Mouse (Mus musculus): Measurements from ENCODE around the gene Cs. TPM values are rescaled to one million over a fixed set of nuclear protein-coding genes. Genes with fewer than 3 reads are reported as not detected.

The Cs gene
- polyA plus RNA-seq, 1 experiment from 2014 or later, result 263 TPM

DNA sequence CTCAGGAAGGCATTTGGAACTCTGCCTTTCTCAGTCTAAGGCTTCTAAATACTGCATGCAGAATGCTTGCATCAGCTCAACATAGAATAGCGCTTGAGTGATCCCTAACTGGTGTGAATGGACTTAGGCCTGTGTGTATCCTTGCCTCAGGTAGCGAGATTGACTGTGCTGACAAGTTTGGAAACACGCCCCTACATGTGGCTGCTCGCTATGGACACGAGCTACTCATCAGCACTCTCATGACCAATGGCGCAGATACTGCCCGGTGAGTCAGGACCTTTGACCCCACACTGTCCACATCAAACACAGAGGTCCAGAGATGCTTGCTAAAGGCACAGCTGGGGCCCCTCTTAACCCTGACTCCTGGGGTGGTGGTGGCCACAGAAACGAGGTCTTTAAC is 44.9 kb downstream of the Cs start:
- Histone ChIP-seq H3K9ac (ENCODE audit: low read length) (no peak overlapping the region), H3K4me2 (ENCODE audit: low read depth, low read length, severe bottlenecking) (no peak overlapping the region), H3K9me3 (ENCODE audit: control insufficient read depth, low read length) (no peaks in the 10 kb centered on the region), H3K36me3 (ENCODE audit: control insufficient read depth, insufficient read depth, low read length) (peaks cover 29% of the 10 kb centered on the region), H3K27me3 (ENCODE audit: control insufficient read depth, insufficient read depth, low read length) (no peaks in the 10 kb centered on the region), H3K27ac (ENCODE audit: low read depth, low read length) (no peak overlapping the region), H3K4me3 (ENCODE audit: low read depth, low read length) (no peak overlapping the region), H3K4me1 (replicated peaks; ENCODE audit: control insufficient read depth, insufficient read depth, low read length) (peaks cover 10% of the 10 kb centered on the region; the same call in 1 of the 2 replicates)
- ATAC-seq (replicated peaks; ENCODE audit: low FRiP score) (no peak), DNase-seq (ENCODE audit: low spot score) (no peak)
- 93% methylated on average over 8 of the region's 8 CpGs for WGBS

DNA sequence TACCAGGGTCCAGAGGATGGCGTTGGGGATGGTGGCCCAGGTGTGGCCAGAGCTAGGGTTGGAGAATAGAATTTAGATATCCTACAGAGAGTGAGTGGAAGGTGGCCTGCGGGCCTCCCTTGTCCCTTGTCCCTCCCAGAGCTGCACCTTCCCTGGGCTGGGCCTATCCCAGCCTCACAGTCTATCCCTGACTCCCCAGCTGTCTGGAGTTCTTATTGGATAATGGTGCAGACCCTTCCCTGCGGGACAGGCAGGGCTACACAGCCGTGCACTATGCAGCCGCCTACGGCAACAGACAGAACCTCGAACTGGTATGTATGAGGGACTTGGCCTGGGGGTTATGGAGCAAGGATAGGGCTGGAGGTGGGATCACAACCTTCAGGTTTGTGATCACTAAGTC is 48.4 kb downstream of the Cs start:
- H3K4me3 ChIP-seq (ENCODE audit: low read depth, low read length), result no peak overlapping the region
- H3K27me3 ChIP-seq (ENCODE audit: control insufficient read depth, insufficient read depth, low read length), result no peaks in the 10 kb centered on the region
- 90% methylated on average over 7 of the region's 7 CpGs for WGBS
- no peaks in the 10 kb centered on the region for H3K9me3 ChIP-seq (ENCODE audit: control insufficient read depth, low read length)
- H3K4me2 ChIP-seq (ENCODE audit: low read depth, low read length, severe bottlenecking), result no peak overlapping the region
- ATAC-seq (replicated peaks; ENCODE audit: low FRiP score) (no peak), DNase-seq (ENCODE audit: low spot score) (no peak)
- H3K9ac ChIP-seq (ENCODE audit: low read length), result no peak overlapping the region
- peaks cover 44% of the 10 kb centered on the region for H3K36me3 ChIP-seq (ENCODE audit: control insufficient read depth, insufficient read depth, low read length)
- no peaks in the 10 kb centered on the region for H3K4me1 ChIP-seq (replicated peaks; ENCODE audit: control insufficient read depth, insufficient read depth, low read length)
- H3K27ac ChIP-seq (ENCODE audit: low read depth, low read length), result no peak overlapping the region

DNA sequence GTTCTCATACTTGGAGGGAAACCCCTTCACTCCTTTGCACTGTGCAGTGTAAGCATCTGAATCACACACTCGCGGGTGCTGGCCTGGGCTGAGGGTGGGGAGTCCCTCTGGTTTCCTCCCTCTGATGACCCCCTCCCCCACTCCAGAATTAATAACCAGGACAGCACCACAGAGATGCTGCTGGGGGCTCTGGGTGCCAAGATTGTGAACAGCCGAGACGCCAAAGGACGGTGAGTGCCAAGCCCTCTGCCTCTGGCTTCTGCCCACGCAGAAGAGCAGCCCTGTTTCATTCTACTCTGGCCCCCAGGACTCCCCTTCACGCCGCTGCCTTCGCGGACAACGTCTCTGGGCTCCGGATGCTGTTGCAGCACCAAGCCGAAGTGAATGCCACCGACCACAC is 51.4 kb downstream of the Cs start:
- no peaks in the 10 kb centered on the region for H3K27me3 ChIP-seq (ENCODE audit: control insufficient read depth, insufficient read depth, low read length)
- no peak overlapping the region for H3K4me2 ChIP-seq (ENCODE audit: low read depth, low read length, severe bottlenecking)
- H3K4me3 ChIP-seq (ENCODE audit: low read depth, low read length), result no peak overlapping the region
- H3K9me3 ChIP-seq (ENCODE audit: control insufficient read depth, low read length), result no peaks in the 10 kb centered on the region
- H3K36me3 ChIP-seq (ENCODE audit: control insufficient read depth, insufficient read depth, low read length), result peaks cover 28% of the 10 kb centered on the region
- no peak overlapping the region for H3K27ac ChIP-seq (ENCODE audit: low read depth, low read length)
- H3K4me1 ChIP-seq (replicated peaks; ENCODE audit: control insufficient read depth, insufficient read depth, low read length), result no peaks in the 10 kb centered on the region
- no peak overlapping the region for H3K9ac ChIP-seq (ENCODE audit: low read length)
- ATAC-seq (replicated peaks; ENCODE audit: low FRiP score) (no peak), DNase-seq (ENCODE audit: low spot score) (no peak)
- 91% methylated on average over 14 of the region's 14 CpGs for WGBS

DNA sequence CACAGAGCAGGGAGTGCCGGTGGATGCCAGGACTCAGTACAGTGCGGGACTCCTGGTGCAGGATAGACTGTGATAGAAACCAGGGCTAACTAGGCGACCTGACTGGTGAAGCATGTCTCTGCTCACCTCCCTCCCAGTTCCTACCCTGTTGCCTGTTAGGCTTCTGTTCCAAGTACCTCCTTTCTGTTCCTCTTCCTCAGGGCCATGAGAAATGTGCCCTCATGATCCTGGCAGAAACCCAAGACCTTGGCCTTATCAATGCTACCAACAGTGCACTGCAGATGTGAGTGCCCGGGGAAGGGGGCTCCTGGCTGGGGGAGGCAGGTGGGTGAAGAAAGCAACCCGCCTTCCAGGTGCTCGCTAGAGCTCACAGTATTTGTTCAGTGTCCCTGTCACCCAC is 52.0 kb downstream of the Cs start:
- H3K4me2 ChIP-seq (ENCODE audit: low read depth, low read length, severe bottlenecking), result no peak overlapping the region
- H3K9me3 ChIP-seq (ENCODE audit: control insufficient read depth, low read length), result no peaks in the 10 kb centered on the region
- WGBS, result 96% methylated on average over 6 of the region's 6 CpGs
- DNase-seq (ENCODE audit: low spot score) (no peak), ATAC-seq (replicated peaks; ENCODE audit: low FRiP score) (no peak)
- peaks cover 27% of the 10 kb centered on the region for H3K36me3 ChIP-seq (ENCODE audit: control insufficient read depth, insufficient read depth, low read length)
- H3K4me1 ChIP-seq (replicated peaks; ENCODE audit: control insufficient read depth, insufficient read depth, low read length), result no peaks in the 10 kb centered on the region
- H3K27ac ChIP-seq (ENCODE audit: low read depth, low read length), result no peak overlapping the region
- no peak overlapping the region for H3K9ac ChIP-seq (ENCODE audit: low read length)
- H3K4me3 ChIP-seq (ENCODE audit: low read depth, low read length), result no peak overlapping the region
- no peaks in the 10 kb centered on the region for H3K27me3 ChIP-seq (ENCODE audit: control insufficient read depth, insufficient read depth, low read length)

DNA sequence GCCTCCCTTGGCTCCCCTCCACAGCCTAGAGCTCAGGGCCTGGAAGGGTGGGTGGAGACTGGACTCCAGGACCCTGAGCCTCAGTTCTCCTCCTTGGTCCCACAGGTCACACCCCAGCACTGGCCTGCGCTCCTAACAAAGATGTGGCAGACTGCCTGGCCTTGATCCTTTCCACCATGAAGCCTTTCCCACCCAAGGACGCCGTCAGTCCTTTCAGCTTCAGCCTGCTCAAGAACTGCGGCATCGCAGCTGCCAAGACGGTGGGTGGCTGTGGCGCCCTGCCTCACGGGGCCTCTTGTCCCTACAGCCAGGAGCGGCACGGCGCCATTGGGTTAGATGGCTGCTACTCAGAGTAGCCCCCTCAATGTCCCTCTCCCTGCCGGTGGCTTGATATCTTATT is 52.8 kb downstream of the Cs start:
- Histone ChIP-seq H3K9ac (ENCODE audit: low read length) (no peak overlapping the region), H3K27me3 (ENCODE audit: control insufficient read depth, insufficient read depth, low read length) (no peaks in the 10 kb centered on the region), H3K4me2 (ENCODE audit: low read depth, low read length, severe bottlenecking) (no peak overlapping the region), H3K4me1 (replicated peaks; ENCODE audit: control insufficient read depth, insufficient read depth, low read length) (no peaks in the 10 kb centered on the region), H3K27ac (ENCODE audit: low read depth, low read length) (no peak overlapping the region), H3K9me3 (ENCODE audit: control insufficient read depth, low read length) (no peaks in the 10 kb centered on the region), H3K36me3 (ENCODE audit: control insufficient read depth, insufficient read depth, low read length) (peaks cover 23% of the 10 kb centered on the region), H3K4me3 (ENCODE audit: low read depth, low read length) (no peak overlapping the region)
- no peak for ATAC-seq (replicated peaks; ENCODE audit: low FRiP score)
- 96% methylated on average over 12 of the region's 12 CpGs for whole genome bisulfite sequencing
- no peak for DNase-seq (ENCODE audit: low spot score)

DNA sequence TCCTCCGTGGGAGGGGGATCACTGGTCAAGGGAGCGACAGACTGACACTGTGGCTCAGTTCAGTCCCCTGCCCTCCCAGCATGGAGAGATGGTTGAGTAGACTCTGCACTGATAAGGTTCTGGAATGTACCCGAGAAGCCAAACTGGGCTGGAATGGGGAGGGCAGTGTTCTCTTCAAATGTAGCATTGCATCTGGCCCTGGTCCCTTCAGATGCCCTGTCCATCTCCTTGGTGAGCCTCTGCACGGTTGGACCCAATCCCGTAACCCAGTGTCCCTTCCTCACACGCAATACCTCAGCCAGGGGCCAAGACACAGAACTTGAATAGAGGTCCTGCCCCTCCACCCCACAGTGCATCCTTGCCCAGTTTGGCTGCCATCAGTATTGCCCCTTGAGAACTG is 54.3 kb downstream of the Cs start:
- no peak for ATAC-seq (replicated peaks; ENCODE audit: low FRiP score)
- peaks cover 20% of the 10 kb centered on the region for H3K36me3 ChIP-seq (ENCODE audit: control insufficient read depth, insufficient read depth, low read length)
- H3K4me3 ChIP-seq (ENCODE audit: low read depth, low read length), result no peak overlapping the region
- no peaks in the 10 kb centered on the region for H3K4me1 ChIP-seq (replicated peaks; ENCODE audit: control insufficient read depth, insufficient read depth, low read length)
- no peaks in the 10 kb centered on the region for H3K27me3 ChIP-seq (ENCODE audit: control insufficient read depth, insufficient read depth, low read length)
- WGBS, result 88% methylated on average over 6 of the region's 6 CpGs
- no peak overlapping the region for H3K9ac ChIP-seq (ENCODE audit: low read length)
- no peak for DNase-seq (ENCODE audit: low spot score)
- no peak overlapping the region for H3K27ac ChIP-seq (ENCODE audit: low read depth, low read length)
- H3K4me2 ChIP-seq (ENCODE audit: low read depth, low read length, severe bottlenecking), result no peak overlapping the region
- H3K9me3 ChIP-seq (ENCODE audit: control insufficient read depth, low read length), result no peaks in the 10 kb centered on the region

DNA sequence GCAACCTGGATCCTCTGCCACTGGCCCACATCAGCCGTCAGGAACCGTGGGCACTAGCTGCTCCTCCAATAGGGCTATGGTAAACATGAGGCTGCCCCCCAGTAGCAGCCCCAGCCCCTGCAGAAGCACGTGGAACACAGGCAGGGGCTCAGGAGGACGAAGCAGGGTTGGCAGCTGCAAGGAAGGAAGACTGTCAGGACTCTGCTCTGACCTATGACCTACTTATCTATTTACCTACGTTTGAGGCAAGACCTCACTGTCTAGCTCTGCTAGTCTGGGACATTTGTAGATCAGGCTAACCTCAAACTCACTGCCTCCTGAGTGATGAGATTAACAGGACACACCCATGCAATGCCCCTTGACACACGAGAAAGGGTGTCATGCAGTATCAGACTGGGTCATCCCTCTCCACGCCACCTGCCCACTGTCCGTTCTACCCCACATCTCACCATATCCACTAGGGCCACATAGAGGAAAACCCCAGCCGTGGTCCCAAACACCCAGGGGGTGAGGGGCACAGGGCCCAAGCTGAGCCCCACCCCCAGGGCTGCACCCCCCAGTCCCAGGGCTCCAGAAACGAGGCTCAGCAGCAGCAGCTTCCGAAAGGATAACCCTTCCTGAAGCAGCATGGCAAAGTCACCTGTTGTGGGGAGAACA is 58.6 kb downstream of the Cs start:
- Histone ChIP-seq H3K9ac (ENCODE audit: low read length) (no peak overlapping the region), H3K27me3 (ENCODE audit: control insufficient read depth, insufficient read depth, low read length) (no peaks in the 10 kb centered on the region), H3K4me3 (ENCODE audit: low read depth, low read length) (no peak overlapping the region), H3K4me1 (replicated peaks; ENCODE audit: control insufficient read depth, insufficient read depth, low read length) (no peaks in the 10 kb centered on the region), H3K9me3 (ENCODE audit: control insufficient read depth, low read length) (no peaks in the 10 kb centered on the region), H3K4me2 (ENCODE audit: low read depth, low read length, severe bottlenecking) (no peak overlapping the region), H3K36me3 (ENCODE audit: control insufficient read depth, insufficient read depth, low read length) (peaks cover 2% of the 10 kb centered on the region), H3K27ac (ENCODE audit: low read depth, low read length) (no peak overlapping the region)
- WGBS, result 76% methylated on average over 11 of the region's 11 CpGs
- ATAC-seq (replicated peaks; ENCODE audit: low FRiP score) (no peak), DNase-seq (ENCODE audit: low spot score) (no peak)

DNA sequence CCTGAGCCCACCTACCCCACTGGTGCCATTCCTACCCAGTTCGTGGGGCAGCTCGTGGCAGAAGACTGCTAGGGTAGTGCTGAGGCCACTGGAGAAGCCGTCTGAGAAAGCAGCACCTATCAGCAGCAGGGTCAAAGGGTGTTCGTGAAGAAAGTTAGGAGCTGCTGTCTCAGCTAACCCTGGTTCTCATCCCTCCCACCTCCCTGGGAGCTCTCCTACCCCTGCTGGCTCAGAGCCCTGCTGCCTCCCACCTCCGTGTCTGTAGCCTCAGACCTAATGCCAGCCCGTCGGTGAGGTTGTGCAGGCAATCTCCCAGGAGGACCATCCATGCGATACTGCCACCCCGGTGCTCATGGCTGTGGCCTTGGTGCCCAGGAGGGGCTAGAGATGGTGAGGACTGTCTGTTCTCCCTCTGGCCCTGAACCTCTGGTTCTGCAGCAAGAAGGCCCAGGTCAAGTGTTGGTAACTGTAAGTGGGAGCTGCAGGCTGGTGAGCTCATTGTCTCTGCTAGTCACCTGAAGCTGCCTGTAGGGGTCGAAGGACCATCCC is 59.3 kb downstream of the Cs start:
- Histone ChIP-seq H3K4me3 (ENCODE audit: low read depth, low read length) (no peak overlapping the region), H3K9ac (ENCODE audit: low read length) (no peak overlapping the region), H3K9me3 (ENCODE audit: control insufficient read depth, low read length) (no peaks in the 10 kb centered on the region), H3K36me3 (ENCODE audit: control insufficient read depth, insufficient read depth, low read length) (peaks cover 2% of the 10 kb centered on the region), H3K4me2 (ENCODE audit: low read depth, low read length, severe bottlenecking) (no peak overlapping the region), H3K27me3 (ENCODE audit: control insufficient read depth, insufficient read depth, low read length) (no peaks in the 10 kb centered on the region), H3K27ac (ENCODE audit: low read depth, low read length) (no peak overlapping the region), H3K4me1 (replicated peaks; ENCODE audit: control insufficient read depth, insufficient read depth, low read length) (no peaks in the 10 kb centered on the region)
- DNase-seq (ENCODE audit: low spot score), result no peak
- ATAC-seq (replicated peaks; ENCODE audit: low FRiP score), result no peak
- WGBS, result 78% methylated on average over 10 of the region's 10 CpGs

DNA sequence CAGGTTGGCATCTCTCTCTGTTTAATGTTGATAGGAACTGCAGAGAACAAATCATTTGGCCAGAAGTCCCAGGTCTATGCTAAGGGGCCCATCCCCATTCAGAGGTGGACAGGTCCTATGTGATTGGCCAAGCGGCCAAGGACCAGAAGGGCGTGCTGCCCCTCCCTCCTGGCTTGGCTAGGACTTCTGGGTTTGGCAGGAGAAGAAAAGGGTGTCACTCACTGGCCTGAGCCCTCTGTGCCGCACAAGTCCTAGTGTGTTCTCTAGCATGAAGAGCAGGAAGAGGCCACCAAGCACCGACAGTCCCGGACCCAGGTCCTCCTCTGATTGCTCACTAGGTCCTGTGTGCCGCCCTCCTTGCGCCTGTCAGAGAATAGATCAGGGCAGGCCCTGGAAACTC is 59.9 kb downstream of the Cs start:
- Histone ChIP-seq H3K27me3 (ENCODE audit: control insufficient read depth, insufficient read depth, low read length) (no peaks in the 10 kb centered on the region), H3K36me3 (ENCODE audit: control insufficient read depth, insufficient read depth, low read length) (no peaks in the 10 kb centered on the region), H3K27ac (ENCODE audit: low read depth, low read length) (no peak overlapping the region), H3K4me2 (ENCODE audit: low read depth, low read length, severe bottlenecking) (no peak overlapping the region), H3K9me3 (ENCODE audit: control insufficient read depth, low read length) (no peaks in the 10 kb centered on the region), H3K9ac (ENCODE audit: low read length) (no peak overlapping the region), H3K4me3 (ENCODE audit: low read depth, low read length) (no peak overlapping the region), H3K4me1 (replicated peaks; ENCODE audit: control insufficient read depth, insufficient read depth, low read length) (no peaks in the 10 kb centered on the region)
- DNase-seq (ENCODE audit: low spot score) (no peak), ATAC-seq (replicated peaks; ENCODE audit: low FRiP score) (no peak)
- 61% methylated on average over 7 of the region's 7 CpGs for WGBS
